Mouse (Mus musculus) neural tube, embryonic 12.5 days (tissue): ENCODE measurements around the gene Vps4a. TPM values are rescaled to one million over a fixed set of nuclear protein-coding genes. Genes with fewer than 3 reads are reported as not detected.
A peak's percentile ranks its signal among the peaks of the same experiment; 100 is the strongest.
"Not testable (repeated sequence)": the region's sequence is repeated elsewhere in the genome, so short reads cannot be mapped to it uniquely, and the experiment has no call there.

ENCODE experiments used
- ATAC-seq: fragments of 200-750 bp; cut with Nextera tagmentation; 2 replicates; pipeline ENCODE4 v1.8.0; 2017; ENCODE audit warnings: low read depth, mild to moderate bottlenecking, moderate TSS enrichment, moderate library complexity; ENCODE audit not compliant: low FRiP score
- H3K27ac ChIP-seq: fragments of 300-500 bp; sonication (generic); 2 replicates; pipeline ENCODE4 v1.5.1; 2016
- H3K27me3 ChIP-seq: fragments of 300-500 bp; sonication (generic); replicated peaks from 2 replicates; pipeline ENCODE4 v1.6.1; 2016; ENCODE audit warnings: mild to moderate bottlenecking
- H3K36me3 ChIP-seq: fragments of 300-500 bp; sonication (generic); 2 replicates; pipeline ENCODE4 v1.6.1; 2016; ENCODE audit warnings: mild to moderate bottlenecking
- H3K4me1 ChIP-seq: fragments of 300-500 bp; sonication (generic); 2 replicates; pipeline ENCODE4 v1.6.1; 2016
- H3K4me2 ChIP-seq: fragments of 300-500 bp; sonication (generic); replicated peaks from 2 replicates; pipeline ENCODE4 v1.6.1; 2016; ENCODE audit warnings: mild to moderate bottlenecking
- H3K4me3 ChIP-seq: fragments of 300-500 bp; sonication (generic); 2 replicates; pipeline ENCODE4 v1.5.1; 2016
- H3K9ac ChIP-seq: fragments of 300-500 bp; sonication (generic); 2 replicates; pipeline ENCODE4 v1.6.1; 2016; ENCODE audit warnings: mild to moderate bottlenecking
- H3K9me3 ChIP-seq: fragments of 300-500 bp; sonication (generic); 2 replicates; pipeline ENCODE4 v1.6.1; 2016; ENCODE audit warnings: mild to moderate bottlenecking
- WGBS: fragments of 180-500 bp; shearing (Covaris S2); methylation state at CpG from one replicate; pipeline ENCODE4 v1.1.7; 2016; 5-methylcytosine and 5-hydroxymethylcytosine counted together
- polyA plus RNA-seq: library from polyadenylated mRNA; unstranded; fragments of >200 nt; fragmentation: Nextera tagmentation; extraction: Ambion mirVana; gene quantifications from 2 replicates; pipeline ENCODE4 v1.2.1, GENCODE M21; 2016

Gene Vps4a
- 107 and 109 TPM in 2 replicates for polyA plus RNA-seq

DNA sequence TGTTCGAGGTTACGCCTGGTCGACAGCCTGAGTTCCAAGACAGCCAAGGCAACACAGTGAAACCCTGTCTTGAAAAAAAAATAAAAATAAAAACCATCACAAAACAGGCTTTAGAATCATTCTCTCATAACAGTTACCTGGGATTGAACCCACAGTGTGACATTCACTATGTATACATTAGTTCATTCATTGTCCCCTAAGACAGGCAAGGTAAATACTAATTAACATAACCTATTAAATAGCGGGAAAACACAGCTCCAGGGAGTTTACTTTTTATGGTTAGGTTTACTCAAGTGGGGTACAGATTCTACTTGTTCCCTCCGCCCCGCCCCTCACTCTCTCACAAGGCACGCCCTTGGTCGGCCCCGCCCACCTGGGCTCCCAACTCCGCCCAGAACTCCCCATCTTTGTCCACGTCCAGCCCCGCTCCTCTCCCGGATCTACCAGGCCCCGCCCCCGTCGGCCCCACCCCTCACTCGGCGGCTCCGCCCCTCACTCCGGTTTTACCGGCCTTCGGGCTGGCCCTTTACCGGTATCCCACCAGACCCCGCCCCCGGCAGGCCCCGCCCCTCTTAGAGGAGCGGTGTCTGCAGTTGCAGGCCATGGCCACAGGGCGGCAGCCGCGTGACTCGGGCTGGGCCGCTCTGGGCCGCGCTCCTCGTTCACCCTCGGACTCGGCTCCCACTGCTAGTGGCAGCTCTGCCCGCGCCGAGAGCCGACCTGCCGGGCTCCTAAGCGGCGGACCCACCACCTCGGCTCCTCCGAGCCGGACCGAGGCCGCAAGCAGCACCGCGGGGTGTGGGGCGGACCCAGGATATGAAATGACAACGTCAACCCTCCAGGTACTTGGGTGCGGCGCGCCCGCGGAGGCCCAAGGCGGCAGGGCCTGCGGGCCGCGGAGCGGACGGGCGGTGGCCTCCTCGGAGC, at the start of gene Vps4a:
Gene Vps4a (plus strand): TSS at position 573 of the 927 bp plus-strand sequence.
- Histone ChIP-seq H3K9ac (peak within 1 kb of the TSS; percentile 94), H3K4me3 (peak within 1 kb of the TSS; percentile 97), H3K36me3 (peaks cover 4% of the 10 kb centered on the region; the same call in 1 of the 2 replicates), H3K27ac (peak within 1 kb of the TSS; percentile 59; the same call in 1 of the 2 replicates), H3K9me3 (no peaks in the 10 kb centered on the region), H3K4me1 (peaks cover 14% of the 10 kb centered on the region), H3K4me2 (peak within 1 kb of the TSS; percentile 88), H3K27me3 (no peaks in the 10 kb centered on the region)
- ATAC-seq: peak; percentile 93
- 4% methylated on average over 64 of the region's 66 CpGs for WGBS

DNA sequence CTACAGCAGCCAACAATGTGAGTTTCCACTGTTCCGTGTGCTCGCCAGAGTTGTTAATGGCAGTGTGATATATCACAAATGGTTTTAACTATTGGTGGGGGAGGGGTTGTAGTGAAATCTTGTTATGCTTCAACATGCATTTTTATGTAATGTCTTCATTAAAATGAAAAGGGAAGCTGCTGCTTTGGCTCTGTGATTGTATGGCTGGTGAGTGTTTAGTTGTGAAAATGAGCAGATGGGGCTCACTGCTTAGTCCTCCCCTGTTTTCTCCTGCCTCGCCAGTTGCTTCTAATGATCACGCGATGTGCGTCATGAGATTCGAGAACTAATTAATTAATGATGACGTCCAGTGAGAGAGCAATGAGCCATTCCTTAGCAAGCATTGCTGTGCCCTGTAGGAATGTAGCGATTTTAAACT, 45.6 kb upstream of the Vps4a start:
- Histone ChIP-seq H3K9me3 (no peaks in the 10 kb centered on the region), H3K4me2 (no peak overlapping the region), H3K27me3 (no peaks in the 10 kb centered on the region), H3K27ac (no peak overlapping the region), H3K9ac (no peak overlapping the region), H3K4me1 (no peaks in the 10 kb centered on the region), H3K4me3 (no peak overlapping the region), H3K36me3 (no peaks in the 10 kb centered on the region)
- 59% methylated on average over 9 of the region's 9 CpGs for WGBS
- ATAC-seq: no peak

DNA sequence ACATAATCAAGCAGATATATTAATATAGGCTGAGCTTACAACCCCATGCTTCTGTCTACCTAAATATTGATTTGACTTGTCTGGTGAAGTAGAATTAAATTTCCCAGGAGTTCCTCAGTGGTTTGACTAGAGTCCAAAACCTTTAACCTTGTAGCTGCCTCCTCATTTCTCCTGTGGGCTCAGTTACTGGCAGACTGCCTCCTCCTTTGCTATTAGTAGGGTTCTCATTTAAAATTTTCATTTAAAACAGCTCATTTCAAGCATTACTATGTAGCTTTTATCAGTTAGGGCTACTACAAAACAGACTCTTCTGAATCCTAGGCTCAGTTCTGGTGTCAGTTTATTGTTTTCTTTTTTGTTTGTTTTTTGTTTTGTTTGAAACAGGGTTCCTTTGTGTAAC, 45.1 kb upstream of the Vps4a start:
- Histone ChIP-seq H3K4me3 (no peak overlapping the region), H3K27ac (no peak overlapping the region), H3K4me1 (no peaks in the 10 kb centered on the region), H3K4me2 (no peak overlapping the region), H3K36me3 (no peaks in the 10 kb centered on the region), H3K9ac (no peak overlapping the region), H3K9me3 (no peaks in the 10 kb centered on the region), H3K27me3 (no peaks in the 10 kb centered on the region)
- ATAC-seq: no peak

DNA sequence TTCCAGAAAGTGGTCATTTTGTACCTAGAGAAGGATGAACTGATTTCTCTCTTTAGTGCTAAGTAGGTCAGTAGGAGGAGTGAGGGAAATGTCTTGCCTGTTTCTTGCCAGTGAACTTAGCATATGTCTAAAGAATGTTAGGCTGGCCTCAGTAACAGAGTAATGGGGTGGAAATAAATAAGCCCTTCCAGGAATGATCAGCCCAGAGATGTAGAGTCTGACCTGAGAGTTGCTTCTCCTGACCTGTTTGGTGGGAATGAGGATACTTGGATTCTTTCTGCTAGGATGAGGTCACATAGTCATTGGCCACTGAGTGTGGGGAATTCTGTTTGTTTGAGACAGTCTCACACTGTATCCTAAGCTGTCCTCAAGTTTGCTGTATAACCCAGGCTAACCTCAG, 43.5 kb upstream of the Vps4a start:
- H3K4me2 ChIP-seq: no peak overlapping the region
- no peaks in the 10 kb centered on the region for H3K4me1 ChIP-seq
- no peaks in the 10 kb centered on the region for H3K27me3 ChIP-seq
- no peak for ATAC-seq
- no peak overlapping the region for H3K9ac ChIP-seq
- no peak overlapping the region for H3K4me3 ChIP-seq
- H3K36me3 ChIP-seq: peaks cover 7% of the 10 kb centered on the region; the same call in 1 of the 2 replicates
- H3K27ac ChIP-seq: no peak overlapping the region
- H3K9me3 ChIP-seq: no peaks in the 10 kb centered on the region

DNA sequence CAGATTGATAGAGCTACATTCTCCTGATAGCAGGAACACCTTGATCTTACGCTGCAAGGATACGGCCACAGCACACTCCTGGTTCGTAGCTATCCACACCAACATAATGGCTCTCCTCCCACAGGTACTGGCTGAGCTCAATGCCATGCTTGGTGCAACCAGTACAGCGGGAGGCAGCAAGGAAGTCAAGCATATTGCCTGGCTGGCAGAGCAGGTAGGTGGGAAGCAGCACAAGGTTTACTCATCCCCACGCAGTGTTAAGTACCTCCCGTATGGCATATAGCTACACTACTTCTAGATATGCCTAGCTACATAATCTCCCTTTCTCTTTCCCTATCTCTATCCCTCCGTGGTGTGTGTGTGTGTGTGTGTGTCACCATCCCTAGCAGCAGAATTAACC, 39.6 kb upstream of the Vps4a start:
- H3K4me3 ChIP-seq: no peak overlapping the region
- WGBS: 95% methylated on average over 7 of the region's 7 CpGs
- no peak overlapping the region for H3K4me2 ChIP-seq
- H3K27ac ChIP-seq: no peak overlapping the region
- H3K36me3 ChIP-seq: peaks cover 7% of the 10 kb centered on the region; the same call in 1 of the 2 replicates
- H3K4me1 ChIP-seq: no peaks in the 10 kb centered on the region
- H3K9ac ChIP-seq: no peak overlapping the region
- H3K27me3 ChIP-seq: no peaks in the 10 kb centered on the region
- no peak for ATAC-seq
- H3K9me3 ChIP-seq: no peaks in the 10 kb centered on the region

DNA sequence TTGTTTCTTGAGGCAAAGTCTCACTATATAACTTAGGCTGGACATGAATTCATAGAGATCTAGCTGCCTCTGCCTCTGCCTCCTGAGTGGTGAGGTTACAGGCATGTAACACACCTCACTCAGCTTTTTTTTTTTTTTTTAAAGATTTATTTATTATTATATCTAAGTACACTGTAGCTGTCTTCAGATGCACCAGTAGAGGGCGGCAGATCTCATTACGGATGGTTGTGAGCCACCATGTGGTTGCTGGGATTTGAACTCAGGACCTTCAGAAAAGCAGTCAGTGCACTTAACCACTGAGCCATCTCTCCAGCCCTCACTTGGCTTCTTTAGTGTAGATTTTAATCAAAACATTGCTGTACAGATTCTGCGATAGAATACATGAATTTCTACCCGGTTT, 34.7 kb upstream of the Vps4a start:
- not testable (repeated sequence) for H3K36me3 ChIP-seq, H3K4me3 ChIP-seq, H3K27me3 ChIP-seq, H3K4me2 ChIP-seq, H3K4me1 ChIP-seq, ATAC-seq, H3K9ac ChIP-seq, H3K9me3 ChIP-seq, H3K27ac ChIP-seq
- WGBS: 91% methylated on average over 4 of the region's 4 CpGs

DNA sequence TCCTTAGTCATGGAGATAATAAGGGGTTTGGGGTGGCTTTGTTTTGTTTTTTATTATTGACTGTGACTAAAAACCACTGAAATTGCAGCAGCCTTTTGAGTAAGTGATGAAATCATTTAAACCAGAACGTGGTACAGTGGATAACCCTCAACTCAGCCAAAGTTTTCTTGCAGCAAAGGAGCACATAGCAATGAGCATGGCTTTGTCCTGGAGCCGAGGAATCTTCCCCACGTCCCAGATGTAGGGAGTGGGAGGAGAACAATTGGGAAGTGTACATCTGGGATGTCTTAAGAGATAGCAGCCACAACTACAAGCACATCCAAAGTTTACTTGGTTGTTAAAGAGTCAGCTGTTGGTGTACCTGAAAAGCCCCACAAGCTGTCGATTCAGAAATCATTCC, 33.6 kb upstream of the Vps4a start:
- WGBS: 85% methylated on average over 4 of the region's 4 CpGs
- Histone ChIP-seq H3K9ac (no peak overlapping the region), H3K36me3 (no peaks in the 10 kb centered on the region), H3K4me2 (no peak overlapping the region), H3K27ac (no peak overlapping the region), H3K4me3 (no peak overlapping the region), H3K9me3 (no peaks in the 10 kb centered on the region), H3K4me1 (no peaks in the 10 kb centered on the region), H3K27me3 (no peaks in the 10 kb centered on the region)
- no peak for ATAC-seq

DNA sequence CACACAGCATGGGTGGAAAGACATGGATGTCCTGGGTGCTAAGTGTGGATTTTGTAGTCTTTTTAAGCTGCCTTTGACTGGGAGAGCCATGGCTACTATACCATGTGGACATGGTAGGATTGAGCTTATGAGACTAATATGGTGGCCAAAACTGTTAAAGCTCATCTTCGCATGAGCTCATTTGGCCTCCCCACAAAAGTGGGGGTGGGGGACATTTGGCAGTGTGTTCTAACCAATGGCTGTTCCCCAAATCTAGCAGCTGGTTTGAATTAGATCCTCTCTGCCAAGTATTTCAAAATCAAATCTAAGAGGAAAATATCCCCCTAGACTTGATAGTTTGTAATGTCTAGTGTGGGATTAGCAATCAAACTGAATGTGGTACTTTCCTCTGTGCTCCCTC, 32.0 kb upstream of the Vps4a start:
- no peaks in the 10 kb centered on the region for H3K9me3 ChIP-seq
- no peak overlapping the region for H3K4me3 ChIP-seq
- 95% methylated on average over 1 of the region's 1 CpGs for WGBS
- H3K36me3 ChIP-seq: 0 out of 2 replicates have a peak, but pooled peaks cover 4% of the 10 kb centered on the region
- H3K27ac ChIP-seq: no peak overlapping the region
- no peak overlapping the region for H3K9ac ChIP-seq
- no peak for ATAC-seq
- H3K4me2 ChIP-seq: no peak overlapping the region
- no peaks in the 10 kb centered on the region for H3K4me1 ChIP-seq
- H3K27me3 ChIP-seq: no peaks in the 10 kb centered on the region

DNA sequence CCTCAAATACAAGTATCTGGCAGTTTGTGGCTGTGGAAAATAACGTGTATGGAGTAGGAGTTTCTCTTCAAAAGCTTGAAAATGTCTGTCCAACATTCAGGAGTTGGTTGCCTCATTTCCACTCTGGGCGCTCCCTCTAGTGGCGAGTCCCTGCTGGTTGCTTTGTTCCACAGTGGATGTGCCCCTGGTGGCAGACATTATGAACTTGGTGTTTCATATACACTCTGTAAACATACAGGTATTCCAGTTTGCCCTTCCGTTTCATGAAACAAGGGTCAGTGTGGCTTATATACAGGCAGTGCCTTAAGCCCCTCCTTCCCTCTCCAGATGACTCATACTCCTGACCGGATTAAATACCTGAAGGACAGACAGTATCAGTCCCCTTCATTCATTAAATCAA, 28.5 kb upstream of the Vps4a start:
- 44% methylated on average over 5 of the region's 5 CpGs for WGBS
- Histone ChIP-seq H3K9me3 (no peaks in the 10 kb centered on the region), H3K27me3 (no peaks in the 10 kb centered on the region), H3K36me3 (0 out of 2 replicates have a peak, but pooled peaks cover 7% of the 10 kb centered on the region), H3K27ac (no peak overlapping the region), H3K4me2 (no peak overlapping the region), H3K4me3 (no peak overlapping the region), H3K9ac (no peak overlapping the region), H3K4me1 (no peaks in the 10 kb centered on the region)
- ATAC-seq: no peak

DNA sequence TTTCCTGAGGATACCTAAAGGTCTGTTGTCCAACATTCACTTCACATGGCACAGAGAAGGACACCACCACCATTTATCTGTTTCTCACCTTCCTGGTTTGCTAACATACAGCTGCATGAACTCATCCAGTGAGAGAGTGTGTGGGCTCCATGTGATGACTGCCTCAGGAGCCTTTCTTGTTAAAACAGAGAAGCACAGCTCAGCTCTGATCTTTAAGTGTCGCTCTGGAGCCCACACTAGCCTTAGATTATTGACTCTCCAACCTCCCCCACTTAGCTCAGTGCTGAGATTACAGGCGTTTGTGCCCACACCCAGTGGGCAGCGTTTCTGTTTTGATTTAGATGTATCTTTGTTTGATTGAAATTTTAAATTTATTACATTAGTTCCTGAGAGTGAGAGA, 23.2 kb upstream of the Vps4a start:
- Histone ChIP-seq H3K9ac (no peak overlapping the region), H3K27me3 (no peaks in the 10 kb centered on the region), H3K36me3 (peaks cover 31% of the 10 kb centered on the region), H3K27ac (no peak overlapping the region), H3K9me3 (no peaks in the 10 kb centered on the region), H3K4me1 (no peaks in the 10 kb centered on the region), H3K4me2 (no peak overlapping the region), H3K4me3 (no peak overlapping the region)
- WGBS: 89% methylated on average over 3 of the region's 3 CpGs
- no peak for ATAC-seq

DNA sequence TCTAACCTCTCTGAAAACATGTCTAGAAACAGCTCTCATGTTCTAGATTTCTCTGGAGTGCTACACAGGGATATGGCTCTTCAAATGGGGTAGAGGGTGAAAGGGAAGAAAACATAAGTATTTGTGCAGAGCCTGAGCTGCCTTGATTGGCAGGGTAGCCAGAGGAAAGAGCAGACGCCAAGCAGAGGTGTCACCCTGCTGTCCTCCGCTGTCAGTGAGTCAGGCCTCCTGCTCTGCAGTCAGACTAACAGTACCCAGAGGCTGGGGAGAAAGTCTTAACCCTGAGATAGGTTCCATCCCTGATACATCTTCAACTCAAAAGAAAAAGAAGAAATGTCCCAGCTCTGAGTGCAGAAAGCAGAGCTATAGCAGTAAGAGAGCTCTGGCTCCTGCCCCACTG, 18.4 kb upstream of the Vps4a start:
- Histone ChIP-seq H3K4me3 (no peak overlapping the region), H3K9me3 (no peaks in the 10 kb centered on the region), H3K4me2 (no peak overlapping the region), H3K4me1 (no peaks in the 10 kb centered on the region), H3K27me3 (no peaks in the 10 kb centered on the region), H3K36me3 (peaks cover 24% of the 10 kb centered on the region), H3K27ac (no peak overlapping the region), H3K9ac (no peak overlapping the region)
- ATAC-seq: no peak
- 83% methylated on average over 2 of the region's 2 CpGs for WGBS

DNA sequence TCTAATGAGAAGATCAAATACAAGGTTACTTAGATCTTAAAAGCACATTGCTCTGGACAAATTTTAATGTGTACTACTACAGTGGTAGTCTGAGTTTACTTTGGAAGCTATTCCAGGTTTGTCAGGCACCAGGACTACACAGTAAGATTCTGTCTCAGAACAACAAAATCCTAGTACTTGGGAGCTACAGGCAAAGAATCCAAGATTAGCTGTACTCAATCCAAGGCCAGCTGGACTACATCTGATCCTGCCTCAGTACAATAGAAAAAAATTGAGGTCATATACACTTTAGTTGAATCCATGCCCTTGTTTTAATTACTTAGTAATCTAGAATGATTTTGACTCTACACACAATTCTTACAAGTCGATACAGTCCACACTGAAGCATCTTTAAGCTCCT, 16.1 kb upstream of the Vps4a start:
- Histone ChIP-seq H3K9me3 (no peaks in the 10 kb centered on the region), H3K27ac (no peak overlapping the region), H3K36me3 (peaks cover 21% of the 10 kb centered on the region), H3K9ac (no peak overlapping the region), H3K27me3 (no peaks in the 10 kb centered on the region), H3K4me2 (no peak overlapping the region), H3K4me1 (no peaks in the 10 kb centered on the region), H3K4me3 (no peak overlapping the region)
- ATAC-seq: no peak
- 97% methylated on average over 1 of the region's 1 CpGs for WGBS

DNA sequence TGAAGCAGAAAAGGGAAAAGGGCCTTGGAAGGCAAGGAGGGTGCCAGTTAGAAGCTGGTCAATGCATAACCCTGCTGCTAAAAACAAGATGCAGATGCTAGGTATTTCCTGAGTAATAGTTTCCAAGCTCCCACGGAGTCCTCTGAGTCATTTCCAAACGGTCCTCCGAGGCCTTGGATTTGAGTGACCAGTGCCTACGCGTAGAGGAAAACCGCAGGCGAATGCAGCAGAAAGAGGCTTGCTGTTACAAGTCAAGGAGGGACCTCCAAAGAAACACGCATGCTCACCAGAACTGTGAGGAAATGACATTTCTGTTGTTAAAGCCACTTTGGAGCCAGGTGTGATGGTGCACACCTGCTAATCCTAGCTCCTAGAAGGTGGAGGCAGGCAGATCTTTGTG, 7.5 kb upstream of the Vps4a start:
- H3K27me3 ChIP-seq: no peaks in the 10 kb centered on the region
- no peak overlapping the region for H3K9ac ChIP-seq
- no peaks in the 10 kb centered on the region for H3K36me3 ChIP-seq
- ATAC-seq: no peak
- no peak overlapping the region for H3K4me3 ChIP-seq
- WGBS: 94% methylated on average over 8 of the region's 8 CpGs
- no peaks in the 10 kb centered on the region for H3K9me3 ChIP-seq
- no peaks in the 10 kb centered on the region for H3K4me1 ChIP-seq
- no peak overlapping the region for H3K27ac ChIP-seq
- H3K4me2 ChIP-seq: no peak overlapping the region
